Mouse (Mus musculus) small intestine, adult 2 months (tissue): ENCODE measurements at regions not wholly inside any gene's neighbourhood (a gene's known extent, or its start where the extent isn't known, plus 50 kb on each side); places are given as distances from the start of the nearest gene placed in this dataset.

Source experiments
- CTCF ChIP-seq: fragments of 200-500 bp; IDR thresholded peaks from 2 replicates; pipeline ENCODE4 v1.5.1; 2012; ENCODE audit warnings: low read depth, mild to moderate bottlenecking, control low read depth, inconsistent platforms, low read length, moderate library complexity, mixed read lengths; ENCODE audit not compliant: insufficient replicate concordance, insufficient read length; ENCODE audit errors: extremely low read depth
- POLR2A ChIP-seq: fragments of 200-500 bp; IDR thresholded peaks from 2 replicates; pipeline ENCODE4 v1.6.1; 2012; ENCODE audit warnings: low read depth, mild to moderate bottlenecking, control low read depth, inconsistent platforms, low read length, moderate library complexity

DNA sequence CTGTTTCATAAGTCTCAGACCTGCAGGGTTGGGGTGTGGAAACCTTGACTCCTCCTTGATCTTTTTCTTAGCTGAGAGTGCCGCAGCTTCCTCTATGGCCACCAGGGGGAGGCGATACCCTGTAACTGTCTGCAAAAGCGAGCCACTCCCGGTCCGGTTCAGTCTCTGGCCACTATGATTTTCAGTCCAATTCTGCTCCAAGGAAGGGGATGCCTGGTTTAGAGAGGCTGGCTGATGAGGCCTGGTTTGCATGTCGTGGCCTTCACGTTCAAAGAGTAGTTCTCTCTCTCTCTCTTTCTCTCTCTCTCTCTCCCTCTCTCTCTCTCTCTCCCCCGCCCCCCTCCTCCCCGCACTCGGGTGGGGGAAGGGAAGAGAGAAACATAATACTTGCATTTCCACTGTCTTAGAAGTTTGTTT, 70.3 kb upstream of the Thpo start:
- peak; percentile 76; the same call in 1 of the 2 replicates for TF ChIP-seq CTCF
- TF ChIP-seq POLR2A, result no peak
